Mouse (Mus musculus) urinary bladder, postnatal 25 days (tissue): Measurements from ENCODE around the gene Ppil2.

ENCODE experiments used
- DNase-seq: peaks from one replicate; pipeline ENCODE4 v3.0.0; 2022; ENCODE audit warnings: low spot score

The Ppil2 gene

DNA sequence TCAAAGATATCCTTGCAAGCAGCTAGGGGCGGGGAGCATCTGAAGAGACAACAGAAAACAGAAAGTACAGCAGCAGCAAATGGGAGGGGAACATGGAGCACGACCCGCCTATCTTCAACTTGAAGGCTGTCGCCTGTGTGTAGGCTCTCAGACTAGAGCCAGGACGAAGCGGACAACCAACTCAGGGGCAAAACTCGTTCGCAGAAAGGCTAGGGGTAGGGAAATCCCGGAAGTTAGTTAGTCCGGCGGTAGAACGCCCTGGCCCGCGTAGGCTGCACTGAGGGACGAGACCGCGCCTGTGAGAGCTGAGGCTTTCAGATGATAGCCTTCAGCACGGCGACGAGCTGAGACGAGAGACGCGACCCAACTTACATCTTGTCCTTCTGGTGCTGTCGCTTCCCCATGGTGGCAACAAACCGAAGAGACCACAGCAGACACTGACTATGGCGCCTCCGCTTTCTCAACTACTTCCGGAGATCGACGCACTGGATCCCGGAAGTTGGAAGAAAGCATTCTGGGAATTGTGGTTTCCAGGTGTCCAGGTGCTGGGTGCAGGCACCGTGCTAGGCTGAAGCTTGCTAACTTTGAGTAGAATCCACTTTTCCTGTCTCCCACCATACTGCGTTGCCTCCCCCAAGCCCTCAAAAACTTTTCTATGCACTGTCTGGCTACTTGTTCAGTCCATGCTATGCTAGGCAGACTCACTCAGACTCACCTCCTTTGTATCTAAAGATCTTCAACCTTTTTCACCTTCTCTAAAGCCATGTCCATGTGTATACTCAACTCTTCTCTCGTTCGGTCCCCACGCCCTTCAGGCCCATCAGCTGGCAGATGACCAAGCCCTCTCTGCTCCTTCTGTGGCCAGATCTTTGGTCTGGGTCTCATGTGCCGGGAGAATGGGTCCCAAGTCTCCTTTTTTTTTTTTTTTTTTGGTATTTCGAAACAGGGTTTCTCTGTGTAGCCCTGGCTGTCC is at the start of gene Ppil2:
Gene Ppil2, minus strand, starts transcription at position 487 of the 973 bp plus-strand sequence.
- peak; percentile 58 for DNase-seq

DNA sequence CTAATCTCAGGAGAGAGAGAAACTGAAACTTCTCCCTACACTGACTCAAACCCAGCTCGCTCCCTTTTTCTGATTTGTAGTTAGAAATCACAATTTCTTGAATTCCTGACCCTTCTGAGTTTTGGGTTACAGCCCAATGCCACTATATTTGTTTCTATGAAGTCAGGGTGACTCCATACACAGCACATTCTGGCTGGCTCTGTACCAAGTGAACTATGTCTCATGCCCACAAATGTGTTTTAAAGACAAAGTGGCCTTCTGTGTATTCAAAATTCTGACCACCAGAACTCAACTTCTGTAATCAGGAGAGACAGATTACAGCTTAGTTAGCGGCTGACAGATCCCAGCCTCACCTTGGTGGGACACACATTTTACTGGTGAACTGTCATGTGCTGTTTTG is 43.3 kb upstream of the Ppil2 start:
- no peak for DNase-seq

GRCm38 (mm10) chr16:17151874-17152273 is 40.8 kb upstream of the Ppil2 start:
- DNase-seq, result no peak

GRCm38 (mm10) chr16:17150520-17151258 is 39.6 kb upstream of the Ppil2 start:
- DNase-seq, result no peak

DNA sequence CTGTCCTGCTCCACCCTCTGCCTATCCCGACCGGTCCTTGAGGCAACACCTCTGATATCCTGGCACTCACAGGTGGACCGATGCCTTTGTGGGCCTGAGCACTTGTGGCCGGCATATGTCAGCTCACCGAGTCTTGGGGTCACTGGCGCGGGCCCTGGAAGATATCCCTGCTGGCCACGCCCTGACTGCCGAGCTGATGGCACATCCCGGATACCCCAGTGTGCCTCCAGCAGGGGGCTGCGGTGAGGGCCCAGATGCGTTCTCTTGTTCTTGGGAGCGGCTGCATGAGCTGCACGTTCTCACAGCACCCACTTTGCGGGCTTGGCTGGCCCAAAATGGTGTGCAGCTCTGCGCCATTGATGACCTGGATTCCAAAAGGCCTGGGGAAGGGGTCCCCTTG is 37.0 kb upstream of the Ppil2 start:
- peak; percentile 26 for DNase-seq

DNA sequence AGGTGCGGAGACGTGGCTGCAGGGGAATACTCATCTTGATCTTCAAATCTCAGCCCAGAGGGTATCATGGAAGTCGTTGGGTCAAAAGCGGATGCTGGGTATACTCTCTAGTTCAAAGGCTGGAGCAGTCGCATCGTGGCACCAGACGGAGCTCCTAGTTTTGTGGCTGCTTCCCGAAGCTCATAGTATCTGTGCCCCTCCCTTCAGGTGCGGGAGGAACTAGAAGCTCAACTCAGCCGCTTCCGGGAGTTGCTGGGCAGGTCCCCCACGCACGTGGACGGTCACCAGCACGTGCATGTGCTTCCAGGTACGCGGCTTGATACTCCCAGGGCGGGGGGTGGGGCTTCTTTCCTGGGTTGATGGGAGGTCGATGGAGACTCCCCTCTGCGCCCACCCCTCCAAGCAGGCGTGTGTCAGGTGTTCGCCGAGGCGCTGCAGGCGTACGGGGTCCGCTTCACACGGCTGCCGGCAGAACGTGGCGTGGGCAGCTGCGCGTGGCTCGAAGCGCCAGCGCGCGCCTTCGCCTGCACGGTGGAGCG is 36.4 kb upstream of the Ppil2 start:
- peak; percentile 25 for DNase-seq

- peak; percentile 64 for DNase-seq
Observed at GRCm38 (mm10) chr16:17146772-17147235, 35.7 kb upstream of the Ppil2 start, which contains the start of gene Ccdc116. Gene Ccdc116, minus strand, starts transcription at chr16:17147229.

- no peak for DNase-seq
Observed at GRCm38 (mm10) chr16:17144339-17144738, 33.3 kb upstream of the Ppil2 start, which contains the start of gene Ydjc. Gene Ydjc, plus strand, starts transcription at chr16:17144621.

DNA sequence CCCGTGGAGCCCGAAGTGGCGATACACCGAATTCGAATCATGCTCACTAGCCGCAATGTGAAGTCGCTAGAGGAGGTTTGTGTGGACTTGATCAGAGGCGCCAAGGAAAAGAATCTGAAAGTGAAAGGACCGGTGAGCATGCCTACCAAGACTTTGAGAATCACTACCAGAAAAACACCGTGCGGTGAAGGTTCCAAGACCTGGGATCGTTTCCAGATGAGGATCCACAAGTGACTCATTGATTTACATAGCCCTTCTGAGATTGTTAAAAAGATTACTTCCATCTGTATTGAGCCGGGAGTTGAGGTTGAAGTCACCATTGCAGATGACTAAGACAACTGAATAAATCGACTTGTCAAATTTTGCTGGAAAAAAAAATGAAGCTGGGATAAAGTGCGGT is 26.3 kb upstream of the Ppil2 start:
- no peak for DNase-seq

DNA sequence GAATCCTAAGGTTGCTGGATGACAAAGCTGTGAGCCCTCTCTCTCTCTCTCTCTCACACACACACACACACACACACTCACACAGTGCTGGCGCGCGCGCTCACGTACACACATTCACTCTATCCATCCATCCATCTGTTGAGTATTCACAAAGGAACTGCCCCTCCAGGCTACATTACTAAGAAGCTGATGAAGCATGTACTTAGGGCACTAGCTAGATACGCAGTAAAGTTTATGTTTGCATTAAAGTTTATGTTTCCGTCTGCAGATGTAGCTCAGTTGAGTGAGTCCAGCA is 21.8 kb upstream of the Ppil2 start:
- DNase-seq, result no peak

GRCm38 (mm10) chr16:17132089-17132905 is 21.2 kb upstream of the Ppil2 start, which contains the start of gene Sdf2l1:
Gene Sdf2l1, minus strand, starts transcription at chr16:17132383.
- peak; percentile 93 for DNase-seq

DNA sequence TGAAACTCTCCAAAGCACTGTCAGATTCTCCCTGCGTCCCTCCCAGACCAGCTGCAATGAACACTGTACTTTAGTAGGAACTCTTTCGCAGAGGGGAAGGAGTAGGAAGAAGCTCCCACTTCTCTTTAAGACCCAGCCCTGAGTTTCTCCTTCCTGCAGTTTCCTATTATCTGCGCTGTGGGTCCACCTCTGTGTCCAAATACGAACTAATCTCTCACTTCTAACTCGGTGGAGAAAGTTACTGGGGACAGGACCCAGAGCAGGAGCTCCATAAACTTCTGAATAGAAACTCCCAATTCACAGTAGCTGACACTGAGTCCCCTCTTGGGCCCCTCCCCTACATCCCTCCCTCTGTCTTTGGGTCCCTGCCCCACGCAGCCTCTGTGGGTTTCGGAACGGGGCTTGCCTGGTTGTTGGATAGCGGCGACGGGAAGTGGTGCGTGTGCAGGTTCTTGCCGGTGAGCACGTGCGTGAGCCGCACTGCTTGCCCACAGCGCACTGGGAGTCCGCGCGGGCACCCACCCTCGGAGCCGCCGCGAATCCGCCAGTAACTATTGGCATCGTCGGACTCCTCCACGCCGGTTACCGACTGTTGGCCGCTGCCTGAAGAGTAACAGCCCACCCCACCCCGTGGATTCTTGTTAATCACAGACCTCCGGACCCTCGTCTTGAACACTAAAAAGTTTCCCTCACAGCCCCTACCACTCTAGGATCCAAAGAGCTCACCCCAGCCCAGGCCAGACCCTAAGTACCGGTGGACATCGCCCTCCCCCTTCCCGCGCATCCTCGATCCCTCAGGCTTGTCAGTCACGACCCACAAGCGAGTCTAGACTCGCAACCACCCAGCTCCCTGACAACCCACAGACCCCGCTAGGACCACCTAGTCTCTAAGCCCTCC is 20.4 kb upstream of the Ppil2 start:
- DNase-seq, result peak; percentile 15

DNA sequence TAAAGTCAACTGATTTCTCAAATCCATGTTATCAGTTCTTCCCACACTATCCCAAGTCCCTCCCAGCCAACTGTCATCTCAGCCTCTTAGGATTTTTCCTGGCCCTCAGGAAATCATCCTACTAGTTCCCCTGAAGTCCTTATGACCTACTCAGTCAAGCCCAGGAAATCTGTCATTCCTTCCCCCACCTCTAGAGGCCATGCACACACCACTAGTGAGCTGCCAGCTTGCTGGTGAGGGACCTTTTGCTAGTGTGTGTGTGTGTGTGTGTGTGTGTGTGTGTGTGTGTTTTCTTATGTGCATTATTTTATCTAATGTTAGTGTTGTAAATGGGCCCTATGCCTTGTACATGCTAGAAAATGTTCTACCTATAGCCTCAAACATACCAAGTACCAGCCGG is 16.2 kb upstream of the Ppil2 start:
- DNase-seq, result peak; percentile 16

DNA sequence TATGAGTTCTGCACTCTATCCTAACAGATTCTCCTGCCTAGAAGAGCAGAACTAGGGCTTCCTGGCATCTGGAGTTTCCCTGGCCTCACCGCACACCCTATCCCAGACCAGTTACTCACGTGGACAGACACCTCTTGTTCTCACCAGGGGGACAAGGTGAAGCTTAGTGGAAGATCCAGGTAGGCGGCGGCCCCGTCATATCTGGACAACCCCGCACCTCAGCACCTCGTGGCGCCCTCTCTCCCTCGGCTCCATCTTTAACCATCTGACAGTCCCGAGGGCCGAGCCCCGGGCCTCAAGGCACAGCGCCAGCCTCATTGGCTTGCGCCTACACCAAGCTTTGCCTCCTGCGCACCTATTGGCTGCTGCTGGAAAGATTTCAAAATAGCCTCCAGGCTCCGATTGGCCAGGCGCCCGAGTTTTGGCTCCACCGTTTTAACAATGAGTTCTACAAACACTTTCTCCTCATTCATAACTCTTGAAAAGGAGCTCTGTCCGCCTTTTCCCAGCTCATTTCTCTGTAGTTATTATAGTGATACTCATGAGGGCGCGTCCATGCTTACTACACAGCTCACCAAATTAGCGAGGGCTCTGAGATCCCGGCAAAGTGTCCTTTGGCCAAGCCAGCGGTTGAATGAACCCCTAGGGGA is 13.9 kb upstream of the Ppil2 start, which contains the start of gene 2610318N02Rik:
Gene 2610318N02Rik, minus strand, starts transcription at position 297 of the 650 bp plus-strand sequence.
- DNase-seq, result peak; percentile 52

DNA sequence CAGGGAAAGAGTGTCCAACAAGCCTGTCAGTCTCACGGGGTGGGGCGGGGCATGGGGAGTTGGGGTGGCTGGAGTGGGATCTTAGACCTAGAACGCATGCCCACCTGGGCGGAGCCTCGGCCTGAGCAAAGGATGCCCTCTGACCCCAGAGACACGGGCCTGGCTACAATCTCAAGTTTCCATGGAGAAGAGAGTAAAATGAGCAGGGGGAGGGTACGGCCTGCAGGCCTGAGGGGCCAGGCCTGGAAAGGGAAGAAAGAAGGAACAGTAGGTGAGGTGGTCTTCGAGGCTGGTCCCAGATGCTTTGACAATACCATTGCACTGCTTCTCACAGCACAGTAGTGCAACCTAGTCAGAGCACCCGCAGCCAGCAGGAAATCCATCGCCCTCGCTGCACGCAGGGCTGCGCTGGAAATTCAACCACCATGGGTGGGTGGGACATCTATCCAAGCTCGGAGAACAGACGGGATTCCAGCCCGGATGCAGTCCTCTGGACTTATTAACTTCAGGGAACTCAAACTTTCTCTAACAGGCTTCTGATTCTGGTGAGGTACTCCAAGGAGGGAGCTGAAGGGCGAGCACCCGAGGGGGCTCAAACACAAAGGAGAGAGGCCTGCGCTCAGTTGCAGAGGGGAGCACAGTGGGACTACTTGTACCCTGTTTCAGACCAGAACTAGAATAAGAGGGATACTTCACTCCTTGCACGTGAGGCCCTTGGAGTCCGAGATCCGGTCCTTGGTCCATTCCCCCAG is 13.2 kb upstream of the Ppil2 start:
- no peak for DNase-seq

DNA sequence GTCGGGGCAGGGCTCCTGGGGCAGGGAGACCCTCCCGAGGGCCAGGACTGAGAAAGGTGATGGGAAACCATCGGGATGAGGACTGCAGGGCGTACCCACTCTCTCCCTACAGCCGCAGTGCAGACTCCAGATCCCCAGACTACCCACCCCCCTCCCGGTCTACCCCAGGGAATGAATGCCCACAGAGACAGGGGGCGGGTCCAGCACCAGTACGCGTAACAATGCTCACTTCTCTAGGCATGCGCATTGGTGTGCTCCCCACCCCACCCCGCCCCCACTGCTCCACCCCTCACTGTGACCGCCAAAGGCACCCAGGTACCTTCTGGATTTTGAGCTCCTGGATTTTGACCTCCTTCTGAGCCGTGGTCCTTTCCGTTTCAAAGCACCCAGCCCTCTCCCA is 10.5 kb upstream of the Ppil2 start:
- DNase-seq, result no peak

DNA sequence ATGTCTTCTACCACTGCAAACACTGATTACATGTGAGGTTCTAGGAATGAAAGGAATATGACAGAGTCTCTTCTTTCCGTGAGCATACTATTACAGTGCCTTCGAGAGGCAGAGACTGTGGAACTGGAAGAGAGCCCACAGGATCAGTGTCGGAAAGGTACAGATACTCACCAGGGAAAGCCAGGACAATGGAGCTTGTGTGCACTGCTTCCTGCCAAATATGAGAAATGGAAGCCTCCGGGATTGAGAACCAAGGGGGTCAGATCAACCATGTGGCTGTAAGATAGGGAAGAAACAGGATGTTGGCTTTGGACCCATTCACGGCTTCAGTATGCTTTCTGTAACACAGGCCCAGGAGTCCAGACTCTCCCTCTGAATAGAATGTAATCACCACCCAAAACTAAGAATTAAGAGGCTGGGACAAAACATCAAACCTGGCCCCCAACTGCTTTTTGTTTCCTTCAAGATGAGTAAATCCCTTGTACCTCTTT is 6.3 kb upstream of the Ppil2 start:
- DNase-seq, result no peak

DNA sequence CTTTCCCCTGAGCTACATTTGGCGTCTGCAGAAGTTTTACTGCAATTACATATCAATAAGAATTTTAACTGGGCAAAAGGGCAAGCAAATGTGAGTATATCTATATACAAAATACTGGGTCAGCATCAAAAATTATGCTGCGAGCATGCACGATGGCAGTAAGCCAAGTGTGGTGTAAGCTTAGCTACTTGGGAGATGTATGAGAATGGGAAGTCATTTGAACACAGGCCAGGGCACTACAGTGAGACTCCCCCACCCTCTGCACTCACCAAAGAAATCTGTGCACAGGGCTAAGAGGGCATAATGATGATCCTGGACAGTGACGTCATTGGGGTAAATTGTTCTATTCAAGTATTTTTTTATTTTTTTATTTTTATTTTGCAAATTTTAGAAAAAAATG is 6.5 kb downstream of the Ppil2 start:
- no peak for DNase-seq

GRCm38 (mm10) chr16:17102630-17103220 is 8.3 kb downstream of the Ppil2 start:
- no peak for DNase-seq
